Mouse (Mus musculus): ENCODE results near the gene Slc51a.
"Not testable (repeated sequence)": the region's sequence is repeated elsewhere in the genome, so short reads cannot be mapped to it uniquely, and the experiment has no call there.

Slc51a gene

DNA sequence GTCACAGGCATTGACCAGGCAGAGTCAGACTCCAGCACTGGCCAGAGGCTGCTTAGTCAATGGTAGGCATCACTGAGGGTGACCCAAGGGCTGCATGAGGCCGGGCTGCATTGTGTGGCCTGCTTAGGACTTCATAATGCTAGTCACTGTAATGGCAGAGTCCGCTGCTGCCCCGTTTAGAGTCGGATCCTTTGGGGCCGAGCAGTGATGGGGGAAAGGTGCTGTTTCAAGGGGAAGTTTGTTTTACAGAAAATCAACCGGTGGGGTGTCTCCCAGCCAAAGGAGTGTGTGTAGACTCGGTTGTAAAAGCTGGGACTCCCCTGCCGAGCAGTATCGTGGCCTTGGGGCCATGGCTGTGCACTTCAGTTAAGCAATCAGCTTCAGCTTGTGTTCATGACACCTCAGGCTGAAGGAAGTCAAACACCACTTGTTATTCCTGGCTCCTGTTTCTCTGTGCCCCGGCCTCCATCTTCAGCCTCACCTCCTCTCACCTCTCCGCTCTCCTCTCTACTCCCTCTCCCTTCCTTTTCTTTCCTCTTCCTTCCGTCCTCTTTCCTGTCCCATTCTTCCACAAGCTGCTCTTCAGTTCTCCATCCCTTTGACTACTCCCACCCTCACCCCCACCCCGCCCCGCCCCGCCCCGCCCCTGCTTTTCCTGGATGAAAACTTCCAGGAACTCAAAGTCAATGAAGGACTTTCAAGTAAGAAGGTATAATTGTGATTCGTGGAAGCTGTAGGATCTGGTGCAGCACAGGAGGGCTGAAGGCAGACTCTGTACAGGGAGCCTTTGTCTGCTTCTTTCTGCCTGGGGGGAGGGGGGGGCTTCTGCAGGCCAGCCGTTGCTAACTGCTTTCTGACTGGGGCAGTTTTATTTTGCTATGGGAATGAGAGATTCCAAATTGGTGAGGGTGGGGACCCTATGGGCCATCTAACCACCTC is 23.0 kb upstream of the Slc51a start:
- CTCF ChIA-PET: interaction anchor here (0.6 kb wide), 1 partner anchor 28 kb away, joined by 4 read pairs; no protein-coding TSS in a partner anchor

DNA sequence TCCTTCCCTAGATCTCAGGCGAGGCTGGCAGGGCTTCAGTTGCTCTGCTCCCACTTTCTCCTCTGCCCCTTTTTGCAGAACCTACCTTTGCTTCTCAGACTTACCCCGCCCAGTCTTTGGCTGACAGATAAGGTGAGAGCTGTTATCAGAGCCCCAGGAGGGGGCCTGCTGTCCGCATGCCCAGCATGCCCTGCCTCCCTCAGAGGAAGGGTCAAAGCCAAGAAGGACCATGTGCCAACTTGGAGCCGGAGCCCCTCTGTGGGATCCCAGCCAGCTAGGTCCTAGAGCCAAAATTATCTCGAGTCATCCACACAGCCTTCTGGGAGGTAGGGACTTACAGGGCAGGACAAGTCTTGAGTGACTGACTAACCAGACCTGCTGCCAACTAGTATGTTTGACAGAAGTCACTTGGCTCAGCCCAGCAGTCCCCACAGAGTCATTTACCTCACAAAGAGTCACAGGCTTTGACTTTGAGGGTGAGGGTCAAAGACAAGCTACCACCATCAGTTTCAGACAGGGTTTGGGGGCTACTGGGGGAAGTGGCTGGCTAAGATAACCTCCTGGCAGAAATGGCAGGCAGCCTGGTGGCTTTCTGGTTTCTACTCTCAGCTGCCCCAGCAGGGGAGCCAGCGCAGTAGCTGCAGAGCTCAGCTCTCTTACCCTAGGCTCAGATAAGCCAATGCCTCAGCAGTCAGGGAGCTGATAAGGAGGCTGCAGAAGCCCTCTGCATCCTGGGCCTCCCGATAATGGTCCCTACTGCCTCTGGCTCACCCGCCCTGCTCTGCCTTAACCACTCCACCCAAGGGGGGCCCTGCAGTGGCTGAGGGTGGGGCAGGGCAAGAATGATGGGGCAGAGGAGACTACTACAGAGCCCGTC is 21.6 kb upstream of the Slc51a start:
- CTCF ChIA-PET: no interaction called here

DNA sequence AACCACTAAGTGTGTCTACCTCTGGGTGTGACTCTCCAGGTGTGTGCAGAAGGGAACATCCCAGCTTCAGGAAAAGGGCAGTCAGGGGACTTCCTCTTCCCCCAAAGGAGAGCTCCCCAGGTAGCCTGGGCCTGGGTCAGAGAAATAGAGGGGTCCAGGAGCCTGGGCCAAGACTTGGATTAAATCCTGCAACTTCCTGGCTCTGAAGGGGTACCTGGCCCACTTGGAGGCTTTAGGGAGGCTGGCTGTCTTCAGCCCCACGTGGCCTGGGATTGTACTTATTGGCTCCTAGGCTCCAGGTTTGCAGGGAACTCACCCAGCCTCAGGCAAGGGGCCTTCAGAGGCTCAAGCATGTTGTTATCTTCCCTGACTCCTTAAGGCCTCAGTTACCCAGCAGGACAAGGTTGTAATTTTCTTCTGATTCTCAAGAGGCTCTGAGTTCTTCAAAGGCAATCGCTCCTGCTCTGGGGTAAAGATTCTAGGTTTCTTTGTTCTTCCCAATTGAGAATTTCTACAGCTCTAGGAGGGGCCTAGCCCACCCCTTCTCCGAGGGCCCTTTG is 20.9 kb upstream of the Slc51a start:
- CTCF ChIA-PET: interaction anchor here (0.8 kb wide), 1 partner anchor 117 kb away, joined by 4 read pairs; no protein-coding TSS in a partner anchor

DNA sequence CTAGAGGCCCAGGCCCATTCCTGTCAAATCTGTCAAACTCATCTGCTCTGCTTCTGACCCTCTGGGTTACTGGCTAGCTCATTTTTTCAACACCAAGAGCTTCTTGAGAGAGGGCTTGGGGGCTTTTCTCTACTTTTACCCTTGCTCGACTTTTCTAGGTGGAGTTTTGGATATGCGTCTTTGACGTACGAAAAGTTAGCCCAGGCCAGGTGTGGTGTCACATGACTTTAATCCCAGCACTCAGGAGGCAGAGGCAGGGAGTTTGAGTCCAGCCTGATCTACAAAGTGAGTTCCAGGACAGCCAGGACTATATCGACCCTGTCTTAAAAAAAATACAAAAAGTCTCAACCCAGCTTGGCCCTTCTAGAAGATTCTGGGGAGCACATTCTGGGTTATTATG is 20.4 kb upstream of the Slc51a start:
- CTCF ChIA-PET: interaction anchor here (0.5 to 0.8 kb wide), 2 partner anchors 117 to 461 kb away, joined by 4 to 7 read pairs; no protein-coding TSS in a partner anchor

DNA sequence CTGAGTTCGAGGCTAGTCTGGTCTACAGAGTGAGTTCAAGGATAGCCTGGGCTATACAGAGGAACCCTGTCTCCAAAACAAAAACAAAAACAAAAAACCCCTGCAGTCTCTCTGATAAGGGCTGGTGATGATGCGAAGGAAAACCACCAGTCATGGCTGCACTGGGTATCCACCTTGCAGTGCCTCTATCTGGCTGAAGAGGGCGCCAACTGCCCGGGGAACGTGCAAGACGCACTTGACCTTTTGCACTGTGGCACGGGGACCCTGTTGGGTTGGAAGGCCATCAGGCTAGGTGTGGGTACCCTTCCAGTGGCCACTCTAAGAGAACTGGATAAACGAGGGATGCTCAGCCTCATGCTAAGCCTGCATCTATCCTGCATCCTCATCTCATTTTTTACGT is 19.7 kb upstream of the Slc51a start:
- CTCF ChIA-PET: interaction anchor here (0.8 kb wide), 1 partner anchor 118 kb away, joined by 4 read pairs; no protein-coding TSS in a partner anchor

DNA sequence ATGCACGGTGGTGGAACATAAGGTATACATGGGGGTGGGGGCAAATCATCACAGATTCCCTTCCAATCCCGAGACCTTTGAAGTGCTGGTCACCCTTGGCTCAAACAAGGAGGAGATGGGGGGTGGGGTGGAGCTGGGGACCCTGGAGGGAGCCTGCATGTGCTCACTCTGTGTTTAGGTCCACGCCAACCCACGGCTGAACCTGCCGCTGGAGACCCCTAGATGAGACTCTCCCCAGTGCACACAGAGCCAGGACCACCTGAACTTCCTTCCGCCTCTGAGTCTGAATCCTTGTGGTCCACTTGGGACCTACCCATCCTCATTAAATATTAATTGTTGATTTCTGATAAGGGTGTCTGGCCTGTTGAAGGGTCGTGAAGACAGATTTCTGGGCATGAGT is 19.2 kb upstream of the Slc51a start:
- CTCF ChIA-PET: no interaction called here

DNA sequence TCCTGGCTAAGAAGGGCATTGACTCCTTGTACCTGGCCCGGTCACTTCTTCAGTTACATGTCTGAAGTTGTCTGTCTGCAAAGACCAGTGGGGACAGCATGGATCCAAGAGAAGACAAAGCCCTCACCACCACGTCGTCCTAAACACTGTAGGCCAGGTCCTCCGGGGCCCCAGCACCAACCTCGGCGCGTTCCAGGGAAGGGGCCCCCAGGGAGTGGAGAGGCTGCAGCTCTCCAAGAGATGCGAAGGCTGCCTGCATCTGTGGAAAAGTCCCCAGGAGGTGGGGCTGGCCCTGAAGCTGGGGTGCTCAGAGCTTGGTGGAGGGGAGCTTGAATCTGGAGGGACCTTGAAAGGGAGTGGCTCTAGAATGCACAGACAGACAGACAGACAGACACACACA is 18.6 kb upstream of the Slc51a start:
- CTCF ChIA-PET: interaction anchor here (0.7 kb wide), 1 partner anchor 14 kb away, joined by 3 read pairs; no protein-coding TSS in a partner anchor

DNA sequence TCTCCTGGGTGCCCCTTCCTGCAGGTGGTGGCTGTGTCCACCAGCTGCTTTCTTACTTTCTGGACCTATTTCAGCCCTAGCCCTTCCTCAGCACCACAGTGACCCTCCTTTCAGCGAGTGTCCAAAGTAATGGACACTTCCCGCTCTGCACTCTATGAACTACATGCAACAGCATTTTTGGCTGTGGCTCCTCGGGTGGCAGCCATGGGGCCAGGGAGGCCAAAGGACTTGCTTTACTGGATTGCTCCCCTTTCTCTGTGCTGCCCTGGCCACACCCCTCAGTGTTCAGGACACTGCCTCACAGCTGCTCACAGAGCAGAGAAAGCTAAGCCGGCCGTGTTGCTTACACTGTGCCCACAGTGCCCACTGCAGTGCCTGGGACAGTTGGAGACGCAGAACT is 16.0 kb upstream of the Slc51a start:
- CTCF ChIA-PET: interaction anchor here (0.6 kb wide), 1 partner anchor 141 kb away, joined by 3 read pairs; no protein-coding TSS in a partner anchor

DNA sequence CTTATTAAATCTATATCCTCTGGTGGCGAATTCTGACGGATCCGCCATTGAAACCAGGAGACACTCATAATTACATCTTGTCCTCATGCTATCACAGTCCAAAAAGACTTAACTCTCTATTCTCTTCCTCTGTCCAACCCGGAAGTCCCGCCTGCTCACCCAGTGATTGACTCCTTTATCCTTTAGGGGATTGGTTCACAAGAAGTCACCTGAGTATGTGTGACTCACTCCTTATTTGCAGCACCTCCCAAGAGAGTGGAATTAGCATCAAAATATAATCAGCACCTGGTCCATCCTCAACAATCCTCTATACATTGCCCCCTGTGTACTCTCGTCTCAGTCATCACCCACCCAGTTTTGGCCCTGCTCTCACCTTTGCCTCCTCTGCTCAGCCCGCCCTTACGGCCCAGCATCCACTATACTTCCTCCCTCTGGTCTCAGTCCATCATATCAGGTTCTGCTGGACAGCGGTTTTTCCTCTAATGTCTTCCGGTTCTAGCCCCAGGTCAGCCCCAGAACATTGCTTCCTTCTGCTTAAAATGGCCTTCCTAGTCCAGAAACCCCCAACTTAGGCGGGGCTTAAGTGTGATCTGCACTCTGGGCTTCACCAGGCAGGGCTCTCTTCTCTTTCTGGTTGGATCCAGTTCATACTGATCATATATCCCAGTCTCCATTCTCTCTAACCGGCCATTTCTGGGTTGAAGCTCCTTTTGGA is 15.1 kb upstream of the Slc51a start:
- CTCF ChIA-PET: no interaction called here

DNA sequence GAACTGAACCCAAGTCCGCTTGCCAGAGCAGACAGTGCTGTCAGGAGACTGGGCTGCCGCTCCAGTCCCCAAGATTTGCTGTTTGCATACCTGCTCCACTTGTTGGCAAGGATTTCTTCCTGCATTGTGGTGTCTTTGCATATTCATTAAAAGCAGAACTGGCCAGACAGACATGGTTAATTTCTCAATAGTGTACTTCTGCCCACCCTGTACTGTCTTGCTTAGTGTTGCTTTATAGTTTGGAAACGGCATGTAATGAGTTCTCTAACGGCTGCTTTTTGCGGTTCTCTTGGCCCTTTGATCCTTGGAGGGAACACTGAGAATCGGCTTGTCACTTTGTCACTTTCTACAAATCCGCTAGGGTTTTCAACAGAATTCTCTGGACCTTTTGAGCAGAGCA is 13.8 kb upstream of the Slc51a start:
- CTCF ChIA-PET: no interaction called here

DNA sequence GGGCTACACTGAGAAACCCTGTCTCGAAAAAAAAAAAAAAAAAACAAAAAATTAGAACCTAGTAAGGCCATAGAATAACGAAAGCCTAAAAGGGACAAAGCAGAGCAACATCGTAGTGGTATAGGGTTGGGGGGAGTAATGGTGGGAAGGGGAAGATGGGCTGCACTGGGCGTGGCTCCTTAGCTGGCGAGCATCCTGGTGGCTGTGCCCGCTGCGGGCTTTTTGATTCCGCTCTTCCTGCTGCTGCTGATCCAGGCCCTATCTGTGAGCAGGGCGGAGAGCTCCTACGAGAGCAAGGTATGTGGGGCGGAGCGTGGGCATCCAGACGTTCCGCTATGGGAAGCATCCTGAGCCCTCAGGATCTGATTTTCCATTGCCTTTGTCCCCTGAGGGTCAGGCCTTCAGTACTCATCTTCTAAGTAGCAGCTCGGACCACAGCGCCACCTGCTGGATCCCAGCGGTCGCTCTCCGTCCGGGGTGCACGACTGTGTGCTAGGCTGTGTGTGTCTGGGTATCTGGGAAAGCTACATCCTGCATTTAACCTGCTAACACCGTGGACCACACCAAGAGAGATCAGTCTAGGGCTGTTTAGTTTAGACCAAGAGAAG is 11.9 kb upstream of the Slc51a start:
- CTCF ChIA-PET: interaction anchor here (0.5 to 0.6 kb wide), 3 partner anchors 70 to 368 kb away, joined by 4 to 14 read pairs (median 4); no protein-coding TSS in a partner anchor

DNA sequence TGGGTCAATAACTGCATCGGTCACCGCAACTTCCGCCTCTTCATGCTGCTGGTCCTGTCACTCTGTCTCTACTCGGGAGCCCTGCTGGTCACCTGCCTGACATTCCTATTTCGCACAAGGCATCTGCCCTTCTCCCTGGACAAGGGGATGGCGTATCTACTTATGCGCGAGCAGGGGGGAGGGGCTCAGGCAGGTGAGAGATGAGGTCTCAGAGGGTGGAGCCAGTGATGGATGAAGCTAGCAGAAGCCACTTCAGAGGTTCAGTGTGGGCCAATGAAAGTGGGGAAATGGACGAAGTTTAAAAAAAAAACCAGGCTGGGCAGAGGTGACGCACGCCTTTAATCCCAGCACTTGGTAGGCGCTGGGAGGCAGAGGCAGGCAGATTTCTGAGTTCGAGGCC is 11.3 kb upstream of the Slc51a start:
- CTCF ChIA-PET: interaction anchor here (0.5 to 0.6 kb wide), 2 partner anchors 180 to 368 kb away, joined by 4 read pairs; no protein-coding TSS in a partner anchor

DNA sequence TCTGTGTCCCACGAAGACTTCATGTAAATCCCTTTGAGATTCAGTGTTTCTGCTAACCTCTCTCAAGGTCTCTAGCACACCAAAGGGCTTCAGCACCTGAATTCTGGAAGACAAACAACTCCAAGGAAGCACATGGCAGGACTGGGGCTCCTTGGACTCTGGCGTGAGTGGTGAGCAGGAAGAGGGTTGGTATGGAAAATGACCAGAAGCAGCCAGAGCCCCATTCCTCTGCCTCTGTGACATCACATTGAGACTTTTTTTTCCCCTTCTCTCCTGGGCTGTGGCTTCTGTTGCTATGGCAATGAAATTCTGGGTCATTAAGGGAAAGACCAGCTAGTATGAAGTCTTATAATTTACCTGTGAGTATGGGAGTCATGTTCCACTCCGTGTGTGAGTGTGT is 8.3 kb upstream of the Slc51a start, which contains the start of gene Zdhhc19:
TSS of gene Zdhhc19 (plus strand) at position 301 of the 400 bp plus-strand sequence.
- CTCF ChIA-PET: interaction anchor here (0.6 kb wide), 1 partner anchor 126 kb away, joined by 5 read pairs; no protein-coding TSS in a partner anchor

DNA sequence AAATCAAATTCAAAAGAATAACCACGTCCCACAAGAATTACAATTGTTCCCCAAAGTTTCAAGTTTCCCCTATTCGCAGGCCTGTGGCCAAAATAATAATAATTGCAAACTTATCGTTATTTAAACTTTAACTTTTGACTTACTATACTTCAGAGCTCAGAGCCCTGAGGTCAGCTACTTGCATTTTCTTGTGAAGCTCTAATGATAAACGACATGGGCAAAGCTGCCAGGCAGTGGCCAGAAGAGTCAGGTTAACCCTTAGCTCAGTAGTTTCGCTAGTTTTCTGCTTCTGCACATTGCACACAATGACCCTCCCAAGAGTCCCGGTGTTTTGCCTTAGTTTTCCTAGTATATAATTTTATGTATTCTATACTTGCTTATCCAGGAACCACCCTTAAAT is 6.7 kb upstream of the Slc51a start:
- CTCF ChIA-PET: not testable (repeated sequence)

DNA sequence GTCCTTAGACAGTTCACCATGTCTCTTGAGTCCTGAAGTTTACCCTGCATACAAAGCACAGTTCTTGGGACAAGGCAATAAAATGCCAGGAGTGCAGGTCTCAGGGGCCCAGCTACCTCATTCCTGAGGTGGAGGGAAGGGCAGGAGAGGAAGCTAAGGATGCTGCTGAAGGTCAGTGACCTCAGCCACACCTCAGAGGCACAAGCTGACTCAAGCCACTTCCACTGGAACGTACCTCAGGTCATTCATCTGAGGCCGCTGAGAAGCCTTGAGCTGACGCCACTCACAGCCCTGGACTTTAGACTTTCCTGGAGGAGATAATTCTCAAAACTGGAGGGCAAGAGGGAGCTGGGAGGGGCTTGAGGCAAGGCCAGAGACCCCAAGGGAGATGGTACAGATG is 1.3 kb upstream of the Slc51a start:
- CTCF ChIA-PET: no interaction called here

DNA sequence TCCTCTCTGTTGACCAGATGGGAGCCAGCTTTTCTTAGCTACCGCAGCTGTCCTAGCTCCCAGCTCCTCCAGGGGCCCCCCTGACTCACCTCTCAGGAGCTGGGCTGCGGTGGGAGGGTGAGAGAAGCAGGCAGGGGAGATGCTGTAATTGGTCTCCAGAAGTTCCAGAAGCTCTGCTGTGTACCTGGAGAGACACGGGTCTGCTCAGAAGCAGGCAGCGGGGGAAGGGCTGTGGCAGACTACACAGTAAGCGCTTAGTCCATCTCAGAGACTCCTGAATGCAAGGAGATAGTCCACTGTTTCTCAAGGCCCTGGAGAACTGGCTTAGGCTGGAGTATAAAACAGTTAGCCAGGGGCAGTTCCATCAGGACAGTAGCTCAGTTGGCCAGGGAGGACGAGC is 1.6 kb downstream of the Slc51a start:
- CTCF ChIA-PET: no interaction called here

DNA sequence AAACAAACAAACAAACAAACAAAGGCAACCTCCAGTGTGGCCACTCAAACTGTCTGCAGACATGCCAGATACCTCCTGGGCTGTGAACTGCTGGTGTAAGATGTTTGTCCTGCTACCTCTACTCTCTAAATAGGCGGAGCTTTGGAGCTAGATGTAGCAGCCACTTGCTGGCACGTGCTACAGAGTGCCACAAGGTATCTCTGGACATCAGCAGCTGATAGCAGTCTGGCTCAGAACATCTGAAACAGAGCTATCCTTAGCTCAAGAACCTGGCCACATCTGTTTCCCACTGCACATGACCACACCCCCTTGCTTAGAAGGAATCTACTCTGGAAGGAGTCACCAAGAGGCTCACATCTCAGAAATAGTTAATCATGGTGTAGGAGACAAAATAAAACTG is 2.5 kb downstream of the Slc51a start:
- CTCF ChIA-PET: no interaction called here

DNA sequence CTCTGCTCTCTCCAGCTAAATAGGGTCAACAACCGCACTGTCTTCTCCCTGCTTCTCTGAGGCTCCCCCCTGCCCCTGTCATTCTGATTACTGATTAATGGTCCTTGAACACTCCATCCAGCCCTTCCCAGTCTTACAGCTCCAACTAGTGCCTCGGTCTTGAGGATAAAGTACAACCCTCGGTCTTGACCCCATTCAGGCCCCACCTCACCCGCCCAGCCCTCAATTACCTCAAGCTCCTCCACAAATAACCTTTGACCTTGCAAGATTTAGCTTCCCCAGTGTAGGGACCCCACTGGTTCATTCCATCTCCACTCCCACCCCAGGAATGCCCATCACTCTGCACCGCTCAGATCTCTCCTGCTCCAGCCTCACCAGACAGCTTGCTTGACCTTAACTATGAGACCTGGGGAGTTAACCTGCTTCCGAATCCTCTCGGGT is 3.2 kb downstream of the Slc51a start:
- CTCF ChIA-PET: interaction anchor here (0.6 kb wide), 1 partner anchor 601 kb away, joined by 3 read pairs; no protein-coding TSS in a partner anchor

DNA sequence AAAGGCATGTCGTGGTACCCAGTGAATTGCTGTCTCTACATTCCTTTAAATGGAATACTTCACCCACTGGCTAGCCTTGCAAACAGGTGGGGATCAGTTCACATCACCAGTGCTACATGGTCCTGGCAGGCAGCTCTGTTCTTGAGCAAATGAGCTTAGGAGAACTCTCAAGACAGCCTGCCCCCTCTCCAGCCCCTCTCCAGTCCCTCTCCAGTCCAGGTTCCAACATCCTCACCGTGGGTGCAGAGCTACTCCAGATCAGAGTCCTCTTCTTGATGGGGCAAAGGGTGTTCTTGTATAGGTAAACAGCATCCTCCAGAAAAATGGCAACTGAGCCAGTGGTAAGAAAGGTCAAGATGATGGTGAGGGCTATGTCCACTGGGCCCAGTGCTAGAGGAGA is 8.3 kb downstream of the Slc51a start:
- CTCF ChIA-PET: no interaction called here

DNA sequence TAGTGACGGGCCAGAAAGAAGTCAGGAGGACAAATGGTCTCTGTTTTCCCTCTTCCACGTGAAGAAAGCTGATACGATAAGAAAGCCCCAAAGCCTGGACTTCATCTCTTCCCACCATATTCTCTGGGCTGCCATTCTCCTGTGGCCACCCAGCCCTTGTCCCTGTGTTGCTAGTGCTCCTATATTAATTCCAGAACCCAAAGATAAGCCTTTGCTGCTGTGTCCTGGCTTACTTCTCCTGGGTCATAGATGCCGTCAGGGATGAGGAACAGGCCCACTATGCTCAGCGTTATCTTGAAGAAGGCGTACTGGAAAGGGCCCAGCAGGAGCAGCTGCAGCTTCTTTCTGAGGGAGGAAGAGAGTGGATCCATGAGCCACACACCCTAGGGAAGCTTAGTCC is 10.4 kb downstream of the Slc51a start:
- CTCF ChIA-PET: no interaction called here

All from spleen, embryonic (tissue).